Comparison of ENCODE assay signal across 8 mouse cellular contexts in genomic region chr4:150239951-150240368, GRCm38 (mm10). TPM values are rescaled to one million over a fixed set of nuclear protein-coding genes. Genes with fewer than 3 reads are reported as not detected.
A peak's percentile ranks its signal among the peaks of the same experiment; 100 is the strongest.
DNase-seq lines count a peak whose midpoint lies in the region; ATAC-seq and TF ChIP-seq lines count a peak whose summit lies in the region.

No protein-coding gene starts in this region.

- ATAC-seq in forebrain, embryonic 15.5 days (replicated peaks) = no peak
- peak; percentile 45 for ATAC-seq in granulocyte monocyte progenitor cell, adult 5-6 weeks (replicated peaks; ENCODE audit: poor library complexity, severe bottlenecking)
- ATAC-seq in intestine, embryonic 16.5 days = peak; percentile 48

- H3K27me3 ChIP-seq in forebrain, embryonic 10.5 days (ENCODE audit: poor library complexity, severe bottlenecking) = no peaks in the 10 kb centered on the region
- no peaks in the 10 kb centered on the region for H3K27me3 ChIP-seq in forebrain, embryonic 15.5 days
- no peaks in the 10 kb centered on the region for H3K27me3 ChIP-seq in intestine, embryonic 16.5 days (replicated peaks; ENCODE audit: control insufficient read depth, insufficient read depth, low read length)
- no peaks in the 10 kb centered on the region for H3K27me3 ChIP-seq in midbrain, embryonic 10.5 days (ENCODE audit: low read depth, poor library complexity, severe bottlenecking)
- H3K27me3 ChIP-seq in small intestine, adult 2 months (ENCODE audit: control insufficient read depth, insufficient read depth, low read length) = no peaks in the 10 kb centered on the region

- H3K27ac ChIP-seq in forebrain, embryonic 10.5 days = peak overlapping the region; percentile 100
- no peak overlapping the region for H3K27ac ChIP-seq in forebrain, embryonic 15.5 days (replicated peaks)
- peak overlapping the region; percentile 38 for H3K27ac ChIP-seq in intestine, embryonic 16.5 days (ENCODE audit: low read length)
- H3K27ac ChIP-seq in midbrain, embryonic 10.5 days (replicated peaks) = peak overlapping the region; percentile 99
- H3K27ac ChIP-seq in small intestine, adult 2 months (ENCODE audit: insufficient read depth, low read depth, low read length) = peak overlapping the region; percentile 32; the same call in 1 of the 2 replicates

- no peaks in the 10 kb centered on the region for H3K9me3 ChIP-seq in forebrain, embryonic 10.5 days
- no peaks in the 10 kb centered on the region for H3K9me3 ChIP-seq in forebrain, embryonic 15.5 days
- H3K9me3 ChIP-seq in intestine, embryonic 16.5 days (ENCODE audit: control insufficient read depth, low read length) = no peaks in the 10 kb centered on the region
- no peaks in the 10 kb centered on the region for H3K9me3 ChIP-seq in midbrain, embryonic 10.5 days (replicated peaks)

- 4% methylated on average over 6 of the region's 6 CpGs for WGBS in forebrain, embryonic 10.5 days
- WGBS in forebrain, embryonic 15.5 days = 6% methylated on average over 6 of the region's 6 CpGs
- 11% methylated on average over 6 of the region's 6 CpGs for WGBS in intestine, embryonic 16.5 days
- WGBS in midbrain, embryonic 10.5 days = 6% methylated on average over 6 of the region's 6 CpGs
- WGBS in small intestine, adult 2 months = 20% methylated on average over 6 of the region's 6 CpGs

- TF ChIP-seq POLR2A in small intestine, adult 2 months (IDR thresholded peaks at IDR 0.05; ENCODE audit: low read depth, low read length) = no peak

- intact Hi-C loops in left cerebral cortex, postnatal 4 days (cut with DNase I) = no loop called here

- TF ChIP-seq CTCF in small intestine, adult 2 months (IDR thresholded peaks at IDR 0.05; ENCODE audit: extremely low read depth, insufficient read length, insufficient replicate concordance, low read depth, low read length) = peak; percentile 77; the same call in 1 of the 2 replicates

- peaks cover 64% of the 10 kb centered on the region for H3K36me3 ChIP-seq in forebrain, embryonic 10.5 days (replicated peaks)
- peaks cover 38% of the 10 kb centered on the region for H3K36me3 ChIP-seq in forebrain, embryonic 15.5 days
- H3K36me3 ChIP-seq in intestine, embryonic 16.5 days (ENCODE audit: control insufficient read depth, insufficient read depth, low read length) = peaks cover 27% of the 10 kb centered on the region
- peaks cover 62% of the 10 kb centered on the region for H3K36me3 ChIP-seq in midbrain, embryonic 10.5 days
- peaks cover 50% of the 10 kb centered on the region for H3K36me3 ChIP-seq in small intestine, adult 2 months (ENCODE audit: control insufficient read depth, insufficient read depth, low read length)

- H3K4me1 ChIP-seq in forebrain, embryonic 10.5 days = peaks cover 75% of the 10 kb centered on the region
- peaks cover 37% of the 10 kb centered on the region for H3K4me1 ChIP-seq in forebrain, embryonic 15.5 days
- peaks cover 24% of the 10 kb centered on the region for H3K4me1 ChIP-seq in intestine, embryonic 16.5 days (ENCODE audit: control insufficient read depth, insufficient read depth, low read length)
- peaks cover 62% of the 10 kb centered on the region for H3K4me1 ChIP-seq in midbrain, embryonic 10.5 days
- peaks cover 12% of the 10 kb centered on the region for H3K4me1 ChIP-seq in small intestine, adult 2 months (ENCODE audit: control insufficient read depth, insufficient read depth, insufficient read length, low read length)

- no peak overlapping the region for H3K9ac ChIP-seq in forebrain, embryonic 15.5 days (replicated peaks)
- no peak overlapping the region for H3K9ac ChIP-seq in intestine, embryonic 16.5 days (ENCODE audit: low read depth, low read length)

- DNase-seq in forebrain, embryonic 10.5 days (ENCODE audit: extremely low spot score, low spot score) = peak; percentile 79
- peak; percentile 99 for DNase-seq in embryo, embryonic 10 days (ENCODE audit: low spot score)
- DNase-seq in left cerebral cortex, postnatal 4 days = peak; percentile 66
- peak; percentile 81 for DNase-seq in midbrain, embryonic 10.5 days (ENCODE audit: low spot score)

- H3K4me2 ChIP-seq in forebrain, embryonic 15.5 days (replicated peaks) = no peak overlapping the region
- peak overlapping the region; percentile 74 for H3K4me2 ChIP-seq in intestine, embryonic 16.5 days (ENCODE audit: low read depth, low read length)

- H3K4me3 ChIP-seq in forebrain, embryonic 10.5 days = peak overlapping the region; percentile 93
- no peak overlapping the region for H3K4me3 ChIP-seq in forebrain, embryonic 15.5 days
- H3K4me3 ChIP-seq in intestine, embryonic 16.5 days (ENCODE audit: low read length) = peak overlapping the region; percentile 88
- H3K4me3 ChIP-seq in midbrain, embryonic 10.5 days = peak overlapping the region; percentile 95
- H3K4me3 ChIP-seq in small intestine, adult 2 months (ENCODE audit: low read depth, low read length) = 0 out of 2 replicates have a peak overlapping the region, but pooled peaks have one; percentile 17

RNA-seq across cellular contexts. Expression of gene Eno1, which starts 3.4 kb away (rescaled TPM):
- 3,430 and 3,707 TPM in 2 replicates for polyA plus RNA-seq in forebrain, embryonic 10.5 days (2016; fragmentation: Nextera tagmentation; extraction: Ambion mirVana)
- 953 and 957 TPM in 2 replicates for polyA plus RNA-seq in forebrain, embryonic 15.5 days (2015; fragmentation: Nextera tagmentation; extraction: Ambion mirVana)
- total RNA-seq in granulocyte monocyte progenitor cell, adult 5-6 weeks (2014; fragmentation: Nextera tagmentation) = 409 and 424 TPM in 2 replicates
- 380 and 423 TPM in 2 replicates for total RNA-seq in granulocyte monocyte progenitor cell, adult 5-6 weeks (2017)
- polyA plus RNA-seq in intestine, embryonic 16.5 days (2015; fragmentation: Nextera tagmentation; extraction: Ambion mirVana) = 1,882 and 2,067 TPM in 2 replicates
- 100 to 1,000 TPM; 204 to 220 TPM for total RNA-seq in left cerebral cortex, postnatal 4 days (2021)
- polyA plus RNA-seq in midbrain, embryonic 10.5 days (2016; fragmentation: Nextera tagmentation; extraction: Ambion mirVana) = 2,531 and 3,331 TPM in 2 replicates
- 223 and 498 TPM in 2 replicates for polyA plus RNA-seq in small intestine, adult 2 months (2012; rRNA removed)

RNA-seq across cellular contexts. Expression of gene Car6, which starts 38.8 kb away (rescaled TPM):
- 0.22 TPM in 1 of 2 replicates, not detected in the other for polyA plus RNA-seq in forebrain, embryonic 10.5 days (2016; fragmentation: Nextera tagmentation; extraction: Ambion mirVana)
- polyA plus RNA-seq in forebrain, embryonic 15.5 days (2015; fragmentation: Nextera tagmentation; extraction: Ambion mirVana) = not detected in 2 replicates
- total RNA-seq in granulocyte monocyte progenitor cell, adult 5-6 weeks (2014; fragmentation: Nextera tagmentation) = not detected in 2 replicates
- total RNA-seq in granulocyte monocyte progenitor cell, adult 5-6 weeks (2017) = not detected in 2 replicates
- polyA plus RNA-seq in intestine, embryonic 16.5 days (2015; fragmentation: Nextera tagmentation; extraction: Ambion mirVana) = not detected in 2 replicates
- not detected for total RNA-seq in left cerebral cortex, postnatal 4 days (2021)
- polyA plus RNA-seq in midbrain, embryonic 10.5 days (2016; fragmentation: Nextera tagmentation; extraction: Ambion mirVana) = 0.12 TPM in 1 of 2 replicates, not detected in the other
- polyA plus RNA-seq in small intestine, adult 2 months (2012; rRNA removed) = 0.14 TPM in 1 of 2 replicates, not detected in the other

RNA-seq across cellular contexts. Expression of gene Rere, which starts 41.5 kb away (rescaled TPM):
- 26.8 and 31.1 TPM in 2 replicates for polyA plus RNA-seq in forebrain, embryonic 10.5 days (2016; fragmentation: Nextera tagmentation; extraction: Ambion mirVana)
- 26.6 and 32.0 TPM in 2 replicates for polyA plus RNA-seq in forebrain, embryonic 15.5 days (2015; fragmentation: Nextera tagmentation; extraction: Ambion mirVana)
- 78.8 and 90.6 TPM in 2 replicates for total RNA-seq in granulocyte monocyte progenitor cell, adult 5-6 weeks (2014; fragmentation: Nextera tagmentation)
- 11.8 and 22.7 TPM in 2 replicates for total RNA-seq in granulocyte monocyte progenitor cell, adult 5-6 weeks (2017)
- 20.0 and 22.2 TPM in 2 replicates for polyA plus RNA-seq in intestine, embryonic 16.5 days (2015; fragmentation: Nextera tagmentation; extraction: Ambion mirVana)
- 100 to 1,000 TPM in 1 of 2 experiments, 10 to 100 TPM in 1; 98.6 to 106 TPM for total RNA-seq in left cerebral cortex, postnatal 4 days (2021)
- polyA plus RNA-seq in midbrain, embryonic 10.5 days (2016; fragmentation: Nextera tagmentation; extraction: Ambion mirVana) = 24.5 and 30.7 TPM in 2 replicates
- 37.1 and 72.8 TPM in 2 replicates for polyA plus RNA-seq in small intestine, adult 2 months (2012; rRNA removed)
